Mouse (Mus musculus) thymus, adult 18-20 months (tissue): ENCODE results near the gene Pip4k2a.

Experiments used
- DNase-seq, 2 experiments: peaks; one replicate each; pipeline ENCODE4 v3.0.0; 2022; ENCODE audit warnings: mixed read lengths in 2 of 2

Pip4k2a gene

DNA sequence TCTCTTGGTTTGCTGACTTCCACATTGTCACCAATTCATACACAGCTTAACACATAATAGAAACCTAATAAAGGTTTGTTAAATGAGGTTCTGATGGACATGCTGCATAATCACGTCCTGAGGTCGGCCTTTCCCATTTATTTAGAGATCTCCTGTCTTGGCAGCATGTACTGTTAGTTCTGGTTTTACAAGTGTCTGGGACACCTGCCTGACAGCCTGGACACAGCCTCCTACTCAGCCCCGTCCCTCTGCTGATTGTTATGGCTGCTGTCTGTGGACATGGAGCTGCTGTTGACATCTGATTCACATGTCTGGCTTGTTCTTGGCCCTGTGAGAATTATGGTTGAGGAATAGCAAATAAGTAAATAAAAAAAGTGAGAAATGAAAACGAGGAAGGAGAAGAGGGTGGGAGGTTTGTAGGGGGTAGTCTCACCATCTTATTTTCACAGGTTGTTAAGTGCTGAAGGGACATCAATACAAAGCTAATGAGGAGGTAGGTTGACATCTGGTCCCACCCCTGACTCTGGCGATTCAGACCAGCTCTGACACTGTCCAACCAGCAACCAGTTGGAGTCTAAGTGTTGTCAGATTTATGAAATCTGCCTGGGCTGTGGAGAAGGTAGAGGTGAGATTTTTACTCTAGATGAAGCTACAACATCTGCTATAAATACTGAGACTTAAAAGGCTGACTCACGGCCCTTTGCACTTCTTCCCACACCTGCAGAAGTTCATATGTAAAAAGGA, 166.7 kb downstream of the Pip4k2a start:
- no peak for DNase-seq

DNA sequence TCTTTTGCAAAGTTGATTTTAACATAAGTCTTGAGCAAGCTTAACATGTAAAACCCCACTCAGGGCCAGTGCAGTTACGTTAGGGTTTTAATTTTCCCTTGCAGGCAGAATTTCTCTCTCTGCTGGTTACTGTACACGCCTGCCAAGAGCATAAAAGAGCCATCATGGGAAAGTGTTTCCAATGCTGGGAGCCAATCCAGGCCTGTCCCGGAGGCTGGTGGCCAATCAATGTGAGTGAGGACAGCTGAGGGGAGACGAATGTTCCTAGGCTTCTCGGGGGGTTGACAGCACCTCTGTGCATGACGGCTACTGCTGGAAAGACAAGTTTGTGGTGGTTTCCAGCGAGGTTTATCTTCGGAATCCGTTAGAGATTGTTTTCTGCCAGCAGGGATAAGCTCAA, 175.2 kb downstream of the Pip4k2a start:
- no peak for DNase-seq

- DNase-seq, result peak; percentile 9 to 47
Observed at GRCm38 (mm10) chr2:18821451-18822379, 176.2 kb downstream of the Pip4k2a start.

- no peak for DNase-seq
Observed at GRCm38 (mm10) chr2:18819520-18819919, 178.4 kb downstream of the Pip4k2a start.

- no peak for DNase-seq
Observed at GRCm38 (mm10) chr2:18816036-18816435, 181.9 kb downstream of the Pip4k2a start.

DNA sequence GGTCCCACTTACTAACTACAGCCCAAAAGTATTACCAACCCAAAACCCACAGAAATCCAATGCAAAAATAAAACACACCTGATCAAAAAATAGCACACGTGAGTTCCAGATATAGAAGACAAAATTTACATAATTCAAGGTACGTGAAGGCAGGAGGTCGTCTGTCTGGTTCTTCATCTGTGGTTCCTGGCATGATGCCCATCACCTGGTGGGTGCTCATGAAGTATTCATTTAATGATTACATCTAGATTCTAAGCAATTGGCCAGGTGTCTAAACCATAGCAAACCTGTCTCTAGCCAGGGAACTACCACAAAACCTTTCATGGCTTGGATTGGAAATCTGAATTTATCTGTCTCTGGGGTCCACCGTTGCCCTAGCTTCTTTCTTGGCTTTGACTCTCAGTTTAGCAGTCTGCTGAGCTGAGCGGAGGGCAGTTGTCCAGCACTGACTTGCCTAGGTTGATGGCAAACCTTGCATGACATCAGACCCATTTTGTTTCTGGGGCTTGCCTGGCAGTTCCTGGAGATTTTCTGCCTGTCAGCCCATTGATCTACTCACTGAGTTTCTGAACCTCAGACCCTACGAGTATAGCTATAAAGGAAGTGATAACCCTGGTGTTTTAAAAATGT, 182.5 kb downstream of the Pip4k2a start:
- DNase-seq, result no peak

DNA sequence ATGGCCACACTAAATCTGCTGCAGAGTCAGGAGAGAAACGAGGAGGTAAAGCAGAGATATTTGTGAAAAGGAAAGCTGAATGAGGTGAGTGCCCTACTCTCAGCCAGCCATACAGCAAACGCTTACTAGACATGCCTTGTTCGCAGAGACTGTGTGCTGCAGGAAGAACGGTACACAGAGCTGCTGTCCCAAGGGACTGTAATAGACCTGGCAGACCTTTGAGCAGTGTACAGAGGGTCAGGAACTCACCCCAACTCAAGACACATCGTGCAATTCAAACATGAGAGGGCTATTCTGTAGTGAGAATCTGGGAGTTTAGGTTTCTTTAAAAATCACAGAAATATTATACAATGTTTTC, 183.5 kb downstream of the Pip4k2a start:
- DNase-seq, result no peak

DNA sequence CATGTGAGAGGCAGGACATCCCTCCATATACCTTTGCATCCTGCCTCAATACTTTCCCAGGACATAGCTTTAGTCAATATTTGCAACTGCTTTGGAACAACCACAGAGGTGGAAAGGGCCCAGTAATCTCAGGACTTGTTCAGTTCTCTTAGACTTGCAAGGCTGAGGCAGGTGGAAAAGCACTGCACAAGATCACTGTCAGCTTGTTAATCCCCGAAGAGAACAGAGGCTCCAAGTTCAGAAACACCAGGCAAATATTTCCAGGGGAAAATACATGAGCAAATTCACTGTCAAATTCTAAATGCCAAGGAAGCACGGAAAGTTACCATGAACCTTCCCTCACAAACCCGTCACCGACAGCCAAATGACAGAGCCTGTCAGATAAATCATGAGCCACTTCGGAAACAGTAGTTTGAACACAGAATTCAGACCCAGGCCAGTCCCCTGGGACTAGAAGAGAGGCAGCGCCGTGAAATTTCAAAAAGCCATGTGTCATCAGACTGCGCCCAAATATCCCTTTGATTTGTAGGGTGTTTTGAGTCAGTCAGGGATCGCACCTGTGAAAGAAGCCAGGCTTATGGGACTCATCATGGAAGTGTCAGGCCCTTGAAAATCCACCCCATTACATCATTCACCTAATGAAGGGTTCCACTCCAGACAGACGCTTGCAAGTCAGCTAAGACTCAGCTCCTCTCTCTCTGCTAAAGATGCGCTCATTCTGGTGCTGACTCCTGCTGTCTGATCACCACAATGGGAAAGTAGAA, 184.1 kb downstream of the Pip4k2a start:
- DNase-seq, result no peak

- DNase-seq, result no peak
Observed at GRCm38 (mm10) chr2:18807961-18808360, 190.0 kb downstream of the Pip4k2a start.

- DNase-seq, result no peak
Observed at GRCm38 (mm10) chr2:18801281-18801862, 196.6 kb downstream of the Pip4k2a start.

DNA sequence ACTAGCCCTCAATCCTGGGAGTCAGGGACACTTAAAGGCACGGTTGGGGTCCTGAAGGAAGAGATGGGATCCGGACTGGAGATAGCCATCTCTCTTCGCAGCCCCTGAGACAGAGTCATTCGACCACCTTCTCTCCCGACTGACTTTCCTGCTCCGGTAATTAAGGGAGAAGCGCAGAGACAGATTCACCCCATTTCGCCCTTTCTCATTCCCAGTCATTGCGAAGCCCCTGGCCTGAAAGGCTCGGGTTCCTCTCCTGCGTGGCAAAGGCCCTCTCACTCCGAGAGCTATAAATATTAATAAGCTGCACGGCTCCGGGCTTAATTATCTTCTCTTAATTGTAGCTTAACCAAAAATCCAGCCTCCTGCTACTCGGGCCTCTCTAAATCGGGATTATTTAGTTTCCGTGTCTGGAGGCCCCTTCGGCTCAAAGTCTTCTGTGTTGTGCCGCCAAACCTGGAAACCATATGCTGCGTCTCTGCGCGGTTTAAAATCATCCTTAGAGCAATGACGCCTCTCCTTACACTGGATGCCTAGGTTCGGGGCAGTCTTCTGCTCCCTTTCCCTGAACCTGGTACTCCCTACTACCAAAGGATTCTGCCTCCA, 197.2 kb downstream of the Pip4k2a start:
- no peak for DNase-seq

- DNase-seq, result peak; percentile 15 to 21
Observed at GRCm38 (mm10) chr2:18799966-18800645, 197.8 kb downstream of the Pip4k2a start.

- no peak for DNase-seq
Observed at GRCm38 (mm10) chr2:18799265-18799965, 198.5 kb downstream of the Pip4k2a start.

DNA sequence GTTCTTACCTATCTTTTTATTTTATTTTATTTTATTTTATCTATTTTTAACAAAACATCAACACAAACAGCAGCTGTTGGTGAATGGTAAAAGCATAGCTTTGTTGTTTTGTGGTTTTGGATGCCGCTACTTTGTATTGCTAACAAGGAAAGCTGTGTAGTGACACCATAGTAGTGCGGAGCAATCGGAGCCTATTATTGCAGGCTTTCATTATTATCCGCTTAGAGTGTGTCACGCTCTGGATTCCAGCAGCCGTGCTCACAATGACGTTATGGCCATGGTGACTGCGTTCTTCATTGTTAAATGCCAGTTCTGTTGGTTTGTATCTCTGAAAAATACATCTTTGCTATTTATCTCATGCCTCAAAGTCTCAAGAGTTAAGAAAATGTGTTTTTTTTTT, 200.2 kb downstream of the Pip4k2a start:
- no peak for DNase-seq

DNA sequence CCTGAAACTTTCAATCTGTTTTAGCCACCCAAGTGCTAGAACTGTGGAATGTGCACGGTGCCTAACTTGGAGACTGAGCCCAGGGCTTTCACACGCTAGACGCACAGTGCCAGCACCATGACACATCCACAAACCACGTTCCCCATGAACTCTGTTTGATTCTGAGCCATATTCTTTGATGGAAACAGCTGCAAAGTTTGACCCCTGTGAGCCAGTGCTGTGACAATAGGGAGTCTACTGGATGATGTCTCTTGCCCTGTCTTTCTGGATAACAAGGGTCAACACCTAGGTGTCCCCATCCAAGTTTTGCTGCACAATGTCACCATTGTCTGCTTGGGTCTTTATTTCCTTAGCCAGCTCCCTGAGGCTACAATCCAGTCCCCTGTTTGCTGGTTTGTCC, 203.7 kb downstream of the Pip4k2a start:
- DNase-seq, result no peak
